Mouse (Mus musculus) lung, adult 2 months (tissue): ENCODE results near the gene Grn.

ENCODE experiments used
- CTCF ChIP-seq: fragments of 200-500 bp; IDR thresholded peaks from 2 replicates; pipeline ENCODE4 v1.5.1; 2011; ENCODE audit warnings: mild to moderate bottlenecking, low read length, control low read depth; ENCODE audit not compliant: insufficient read depth
- POLR2A ChIP-seq: fragments of 200-500 bp; IDR thresholded peaks from 2 replicates; pipeline ENCODE4 v1.6.1; 2011; ENCODE audit warnings: low read depth, mild to moderate bottlenecking, control low read depth, low read length, borderline replicate concordance; ENCODE audit errors: extremely low read depth

GRCm38 (mm10) chr11:102421559-102421958 is 8.6 kb upstream of the Grn start:
- TF ChIP-seq CTCF (no peak), POLR2A (no peak)
